Mouse (Mus musculus) Patski (cell line): ENCODE results near the gene Tox3. TPM values are rescaled to one million over a fixed set of nuclear protein-coding genes. Genes with fewer than 3 reads are reported as not detected.

Experiments used
- ATAC-seq: fragments of 100-300 bp; one replicate; pipeline ENCODE4 v1.8.0; 2021
- CTCF ChIA-PET: fragments of 350-600 bp; sonication (Branson Sonifier 250); formaldehyde crosslinking; loops from one replicate; lab custom pipeline; 2022; ENCODE audit warnings: inconsistent platforms; lab: Charles Lee
- POLR2A ChIA-PET: fragments of 350-600 bp; sonication (Branson Sonifier 250); formaldehyde crosslinking; loops from one replicate; lab custom pipeline; 2022; ENCODE audit warnings: antibody characterized with exemption, inconsistent platforms; lab: Charles Lee
- DNase-seq: peaks from one replicate; pipeline ENCODE4 v3.0.0-alpha.2; 2011; ENCODE audit warnings: low read depth, low spot score
- H3K27me3 ChIP-seq: fragments of 371-371 bp; one replicate; pipeline ENCODE4 v1.5.1; 2021
- CTCF ChIP-seq: fragments of 100-300 bp; IDR thresholded peaks from one replicate; pipeline ENCODE4 v1.5.1; 2021
- in situ Hi-C: fragments of 300-500 bp; cut with MboI; formaldehyde crosslinking; loops from 3 replicates; pipeline ENCODE4 v1.11.1; 2018; ENCODE audit warnings: low pct_unique_long_range_greater_than_20kb, mixed read lengths
- polyA plus RNA-seq: library from polyadenylated mRNA; unstranded; gene quantifications from one replicate; pipeline ENCODE4 v1.2.3, GENCODE M21; 2021

Tox3 gene
- polyA plus RNA-seq, 1 experiment from 2014 or later: 1.2 TPM

- no peak for TF ChIP-seq CTCF
- in situ Hi-C loops: no loop called here
- ChIA-PET POLR2A (no interaction called here), CTCF (no interaction called here)
- H3K27me3 ChIP-seq: peaks cover 15% of the 10 kb centered on the region
- ATAC-seq (no peak), DNase-seq (no peak)
Observed at GRCm38 (mm10) chr8:90323824-90324223, 24.3 kb downstream of the Tox3 start.

GRCm38 (mm10) chr8:90322701-90323439 lies 25.3 kb downstream of the Tox3 start:
- ChIA-PET POLR2A (no interaction called here), CTCF (no interaction called here)
- ATAC-seq: no peak
- DNase-seq: no peak
- no peak for TF ChIP-seq CTCF
- peaks cover 8% of the 10 kb centered on the region for H3K27me3 ChIP-seq
- in situ Hi-C loops: no loop called here

GRCm38 (mm10) chr8:90321255-90321654 lies 26.9 kb downstream of the Tox3 start:
- no peak for TF ChIP-seq CTCF
- H3K27me3 ChIP-seq: peaks cover 8% of the 10 kb centered on the region
- ATAC-seq (no peak), DNase-seq (no peak)
- POLR2A ChIA-PET: no interaction called here
- CTCF ChIA-PET: no interaction called here
- in situ Hi-C loops: no loop called here

GRCm38 (mm10) chr8:90314312-90314711 lies 33.8 kb downstream of the Tox3 start:
- ATAC-seq (no peak), DNase-seq (no peak)
- POLR2A ChIA-PET: no interaction called here
- in situ Hi-C loops: no loop called here
- no peak for TF ChIP-seq CTCF
- CTCF ChIA-PET: no interaction called here
- peaks cover 2% of the 10 kb centered on the region for H3K27me3 ChIP-seq

GRCm38 (mm10) chr8:90302951-90303350 lies 45.2 kb downstream of the Tox3 start:
- ATAC-seq: no peak
- ChIA-PET POLR2A (no interaction called here), CTCF (interaction anchor here (1.0 kb wide), 1 partner anchor 11 kb away, joined by 3 read pairs; no protein-coding TSS in a partner anchor)
- in situ Hi-C loops: no loop called here
- H3K27me3 ChIP-seq: peaks cover 5% of the 10 kb centered on the region
- no peak for DNase-seq
- no peak for TF ChIP-seq CTCF

- ATAC-seq: no peak
- in situ Hi-C loops: no loop called here
Observed at GRCm38 (mm10) chr8:90302252-90302651, 45.9 kb downstream of the Tox3 start.

GRCm38 (mm10) chr8:90301543-90301942 lies 46.6 kb downstream of the Tox3 start:
- H3K27me3 ChIP-seq: peaks cover 5% of the 10 kb centered on the region
- no peak for TF ChIP-seq CTCF
- CTCF ChIA-PET: no interaction called here
- DNase-seq (no peak), ATAC-seq (no peak)
- in situ Hi-C loops: no loop called here
- POLR2A ChIA-PET: no interaction called here

More at GRCm38 (mm10) chr8:90302252-90302651, 45.9 kb downstream of the Tox3 start:
- POLR2A ChIA-PET: no interaction called here
- DNase-seq: no peak
- TF ChIP-seq CTCF: no peak
- H3K27me3 ChIP-seq: peaks cover 5% of the 10 kb centered on the region
- CTCF ChIA-PET: interaction anchor here (1.0 kb wide), 1 partner anchor 10 kb away, joined by 3 read pairs; no protein-coding TSS in a partner anchor

GRCm38 (mm10) chr8:90300973-90301372 lies 47.2 kb downstream of the Tox3 start:
- no peak for TF ChIP-seq CTCF
- ATAC-seq: no peak
- H3K27me3 ChIP-seq: peaks cover 5% of the 10 kb centered on the region
- in situ Hi-C loops: no loop called here
- ChIA-PET CTCF (no interaction called here), POLR2A (no interaction called here)
- DNase-seq: no peak

- peaks cover 7% of the 10 kb centered on the region for H3K27me3 ChIP-seq
- ChIA-PET CTCF (no interaction called here), POLR2A (no interaction called here)
- in situ Hi-C loops: no loop called here
- TF ChIP-seq CTCF: no peak
- ATAC-seq (no peak), DNase-seq (no peak)
Observed at GRCm38 (mm10) chr8:90294061-90294460, 54.1 kb downstream of the Tox3 start.

- TF ChIP-seq CTCF: no peak
- H3K27me3 ChIP-seq: peaks cover 7% of the 10 kb centered on the region
- ChIA-PET CTCF (no interaction called here), POLR2A (interaction anchor here (0.7 kb wide), 1 partner anchor 39 kb away, joined by 3 read pairs; no protein-coding TSS in a partner anchor)
- in situ Hi-C loops: no loop called here
- DNase-seq: no peak
- ATAC-seq: no peak
Observed at GRCm38 (mm10) chr8:90290811-90291210, 57.3 kb downstream of the Tox3 start.

- CTCF ChIA-PET: interaction anchor here (0.7 to 1.0 kb wide), 2 partner anchors 37 to 149 kb away, joined by 3 read pairs; no protein-coding TSS in a partner anchor
- ATAC-seq: no peak
- peaks cover 6% of the 10 kb centered on the region for H3K27me3 ChIP-seq
- in situ Hi-C loops: no loop called here
- POLR2A ChIA-PET: no interaction called here
- DNase-seq: no peak
- no peak for TF ChIP-seq CTCF
Observed at GRCm38 (mm10) chr8:90276722-90277121, 71.4 kb downstream of the Tox3 start.

- no peak for ATAC-seq
- no peak for DNase-seq
- TF ChIP-seq CTCF: no peak
- peaks cover 12% of the 10 kb centered on the region for H3K27me3 ChIP-seq
- ChIA-PET POLR2A (no interaction called here), CTCF (no interaction called here)
- in situ Hi-C loops: no loop called here
Observed at GRCm38 (mm10) chr8:90273182-90273581, 75.0 kb downstream of the Tox3 start.
